Mouse (Mus musculus): ENCODE data around the gene Clec2e. TPM values are rescaled to one million over a fixed set of nuclear protein-coding genes. Genes with fewer than 3 reads are reported as not detected.

The Clec2e gene
- total RNA-seq, 2 experiments from 2014 or later, result not detected

- ATAC-seq (replicated peaks; ENCODE audit: low FRiP score, poor library complexity, severe bottlenecking), result no peak
These were observed 34.9 kb downstream of the Clec2e start for GRCm38 (mm10) chr6:129065857-129066256.

DNA sequence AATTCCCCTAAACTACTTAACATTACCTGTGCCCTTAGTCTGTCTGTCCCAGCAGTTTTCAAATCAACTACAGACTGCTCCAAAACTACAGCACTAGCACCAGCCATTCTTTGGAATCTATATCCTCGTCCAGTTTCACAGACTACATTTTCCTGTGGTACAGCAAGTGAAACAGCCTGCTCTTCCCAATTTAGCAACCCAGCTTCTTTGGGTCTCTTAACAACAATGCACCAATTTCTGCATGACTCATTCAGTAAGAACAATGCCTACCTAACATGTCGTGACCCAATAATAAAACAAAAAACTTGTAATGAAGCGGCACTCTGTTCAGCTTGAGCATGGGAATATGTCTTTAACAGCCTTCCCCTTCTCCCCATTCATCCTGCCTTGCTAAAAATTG is 35.3 kb downstream of the Clec2e start:
- ATAC-seq (replicated peaks; ENCODE audit: low FRiP score, poor library complexity, severe bottlenecking), result no peak

- no peak for ATAC-seq (replicated peaks; ENCODE audit: low FRiP score, poor library complexity, severe bottlenecking)
These were observed 42.7 kb downstream of the Clec2e start for GRCm38 (mm10) chr6:129058013-129058412.

GRCm38 (mm10) chr6:129056237-129056636 is 44.5 kb downstream of the Clec2e start:
- ATAC-seq (replicated peaks; ENCODE audit: low FRiP score, poor library complexity, severe bottlenecking), result no peak

GRCm38 (mm10) chr6:129051731-129052130 is 49.0 kb downstream of the Clec2e start:
- ATAC-seq (replicated peaks; ENCODE audit: low FRiP score, poor library complexity, severe bottlenecking), result no peak

GRCm38 (mm10) chr6:129051086-129051485 is 49.6 kb downstream of the Clec2e start:
- ATAC-seq (replicated peaks; ENCODE audit: low FRiP score, poor library complexity, severe bottlenecking), result no peak

DNA sequence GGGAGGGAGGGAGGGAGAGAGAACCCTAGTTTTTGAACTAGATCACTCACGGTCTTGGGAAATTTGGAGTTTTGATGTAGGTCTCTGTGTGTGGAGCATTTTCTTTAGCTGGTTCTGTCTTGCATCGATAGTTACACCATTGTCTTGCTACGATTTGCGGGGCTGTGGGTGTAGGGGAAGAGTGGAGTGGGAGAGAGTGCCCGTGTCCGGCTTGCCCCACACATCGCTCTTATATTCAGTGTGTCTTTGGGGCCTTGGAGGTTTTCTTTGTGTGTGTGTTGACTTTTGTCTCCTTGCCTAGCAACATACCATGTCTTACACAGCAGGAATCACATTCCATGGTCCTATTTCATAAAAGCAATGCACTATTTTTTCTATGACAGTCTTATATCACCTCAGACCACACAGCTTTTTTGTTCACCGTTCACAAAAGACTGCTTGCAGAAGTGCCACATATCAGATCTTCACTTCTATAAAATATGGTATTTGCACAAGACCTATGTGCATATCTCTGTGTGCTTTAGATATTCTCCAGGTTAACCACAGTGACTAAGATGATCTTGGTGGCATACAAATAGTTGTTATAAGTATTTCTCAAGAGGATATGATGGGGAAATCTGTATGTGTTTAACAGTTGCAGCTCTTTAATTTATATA is 51.0 kb downstream of the Clec2e start:
- ATAC-seq (replicated peaks; ENCODE audit: low FRiP score, poor library complexity, severe bottlenecking), result no peak

- peak; percentile 87 for ATAC-seq (replicated peaks; ENCODE audit: low FRiP score, poor library complexity, severe bottlenecking)
These were observed 51.7 kb downstream of the Clec2e start for GRCm38 (mm10) chr6:129048857-129049473.

DNA sequence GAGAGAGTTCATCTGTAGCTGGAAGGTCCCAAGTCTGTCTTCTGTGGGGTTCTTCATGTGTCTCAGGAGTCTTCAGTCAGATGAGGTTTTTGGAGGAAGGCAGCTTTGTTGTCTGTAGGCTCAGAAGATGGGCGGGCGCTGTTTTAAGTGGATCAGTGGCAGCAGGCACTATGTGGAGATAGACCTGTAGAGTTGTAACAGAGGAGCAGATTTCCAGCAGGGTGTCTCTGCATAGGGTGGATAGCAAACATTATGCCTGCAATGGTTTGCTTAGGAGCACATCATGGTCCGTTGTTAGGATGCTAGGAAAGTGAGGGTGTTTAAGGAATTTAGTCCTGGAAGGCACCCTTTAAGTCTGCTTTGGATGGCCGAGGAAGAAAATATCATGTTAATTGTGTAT is 52.3 kb downstream of the Clec2e start:
- no peak for ATAC-seq (replicated peaks; ENCODE audit: low FRiP score, poor library complexity, severe bottlenecking)

- no peak for ATAC-seq (replicated peaks; ENCODE audit: low FRiP score, poor library complexity, severe bottlenecking)
These were observed 55.1 kb downstream of the Clec2e start, which contains the start of gene Klrb1f for GRCm38 (mm10) chr6:129045601-129046000. Gene Klrb1f, plus strand, starts transcription at chr6:129045901.

DNA sequence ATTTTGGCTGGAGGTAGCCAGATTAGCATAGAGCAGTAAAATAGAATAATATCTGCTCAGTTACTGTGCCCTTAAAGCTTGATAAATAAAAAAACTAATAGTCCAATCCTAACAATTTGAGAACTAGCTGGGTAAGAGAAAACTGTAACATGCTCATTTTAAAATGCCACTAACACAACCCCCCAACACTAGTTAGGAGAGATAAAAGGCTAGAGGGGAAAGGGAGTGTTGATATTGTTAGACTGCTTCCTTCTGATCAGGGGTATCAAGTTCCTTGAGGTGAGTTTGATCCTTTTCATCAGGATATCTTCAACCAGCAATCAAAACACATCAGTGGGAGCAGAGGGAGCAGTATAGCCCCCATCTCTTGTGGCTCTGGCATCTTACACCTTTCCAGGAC is 58.2 kb downstream of the Clec2e start:
- ATAC-seq (replicated peaks; ENCODE audit: low FRiP score, poor library complexity, severe bottlenecking), result no peak

Other genes starting within 250 kb of the Clec2e start
- gene Clec2i, start 213.3 kb downstream of the Clec2e start, total RNA-seq (2015; ENCODE audit: low replicate concordance), result 3.2 and 4.6 TPM in 2 replicates
- 7.7 and 13.5 TPM in 2 replicates for gene Clec2i, start 213.3 kb downstream of the Clec2e start, total RNA-seq (2017; ENCODE audit: low replicate concordance)
- 10.1 and 21.4 TPM in 2 replicates for gene BC035044, start 209.8 kb downstream of the Clec2e start, total RNA-seq (2015; ENCODE audit: low replicate concordance)
- gene BC035044, start 209.8 kb downstream of the Clec2e start, total RNA-seq (2017; ENCODE audit: low replicate concordance), result 19.9 and 20.8 TPM in 2 replicates
- gene Clec2g, start 166.5 kb downstream of the Clec2e start, total RNA-seq (2015; ENCODE audit: low replicate concordance), result not detected in 2 replicates
- not detected in 2 replicates for gene Clec2g, start 166.5 kb downstream of the Clec2e start, total RNA-seq (2017; ENCODE audit: low replicate concordance)
- 1.4 and 14.7 TPM in 2 replicates for gene Klrb1f, start 55.0 kb downstream of the Clec2e start, total RNA-seq (2015; ENCODE audit: low replicate concordance)
- gene Klrb1f, start 55.0 kb downstream of the Clec2e start, total RNA-seq (2017; ENCODE audit: low replicate concordance), result 2.7 and 4.1 TPM in 2 replicates
- 2.5 and 14.3 TPM in 2 replicates for gene Clec2d, start 79.7 kb upstream of the Clec2e start, total RNA-seq (2015; ENCODE audit: low replicate concordance)
- gene Clec2d, start 79.7 kb upstream of the Clec2e start, total RNA-seq (2017; ENCODE audit: low replicate concordance), result 31.2 and 44.5 TPM in 2 replicates
- 24.3 and 26.3 TPM in 2 replicates for gene Cd69, start 174.5 kb upstream of the Clec2e start, total RNA-seq (2015; ENCODE audit: low replicate concordance)
- gene Cd69, start 174.5 kb upstream of the Clec2e start, total RNA-seq (2017; ENCODE audit: low replicate concordance), result 10.1 and 13.2 TPM in 2 replicates
- not detected in 2 replicates for gene 4922502D21Rik, start 230.9 kb upstream of the Clec2e start, total RNA-seq (2015; ENCODE audit: low replicate concordance)
- gene 4922502D21Rik, start 230.9 kb upstream of the Clec2e start, total RNA-seq (2017; ENCODE audit: low replicate concordance), result not detected in 2 replicates
- 97.3 and 115 TPM in 2 replicates for gene Clec12a, start 241.8 kb upstream of the Clec2e start, total RNA-seq (2015; ENCODE audit: low replicate concordance)
- gene Clec12a, start 241.8 kb upstream of the Clec2e start, total RNA-seq (2017; ENCODE audit: low replicate concordance), result 48.9 and 86.8 TPM in 2 replicates

Measured in erythroid progenitor cell, adult 5-6 weeks (primary cell).